Mouse (Mus musculus) mesoderm, embryonic 11.5 days (tissue): ENCODE measurements around the gene Hist1h2ab.

Source experiments
- DNase-seq: peaks from one replicate; pipeline ENCODE4 v3.0.0-alpha.2; 2012; ENCODE audit warnings: low read depth, low spot score

The Hist1h2ab gene

GRCm38 (mm10) chr13:23772561-23773313 lies 21.8 kb downstream of the Hist1h2ab start:
- DNase-seq = peak; percentile 81

GRCm38 (mm10) chr13:23778339-23778738 lies 27.4 kb downstream of the Hist1h2ab start:
- no peak for DNase-seq

- no peak for DNase-seq
Observed at GRCm38 (mm10) chr13:23779025-23779424, 28.1 kb downstream of the Hist1h2ab start.

DNA sequence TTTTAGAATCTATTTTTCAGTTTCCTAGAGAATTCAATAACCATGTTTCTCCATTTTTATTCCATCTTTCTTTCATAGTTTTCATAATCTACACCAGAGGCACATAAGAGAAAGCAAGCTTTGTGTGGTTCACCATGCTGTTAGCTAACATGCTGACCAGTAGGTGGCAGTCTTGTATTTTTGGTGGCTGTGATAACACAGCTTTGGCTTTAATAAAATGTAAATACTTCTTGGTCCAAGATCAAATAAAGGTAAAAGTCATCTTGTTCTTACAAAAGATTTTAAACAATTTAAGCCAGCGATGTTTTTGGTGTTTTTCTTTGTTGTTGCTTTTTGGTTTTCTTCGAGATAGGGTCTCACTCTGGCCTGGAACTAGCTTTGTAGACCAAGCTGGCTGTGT lies 41.6 kb downstream of the Hist1h2ab start:
- peak; percentile 66 for DNase-seq

- DNase-seq = no peak
Observed at GRCm38 (mm10) chr13:23799405-23799804, 48.5 kb downstream of the Hist1h2ab start.
